Mouse (Mus musculus) midbrain, embryonic 16.5 days (tissue): ENCODE measurements around the gene Map3k9. TPM values are rescaled to one million over a fixed set of nuclear protein-coding genes. Genes with fewer than 3 reads are reported as not detected.

Experiments used
- ATAC-seq: fragments of 200-750 bp; cut with Nextera tagmentation; 2 replicates; pipeline ENCODE4 v1.8.0; 2017; ENCODE audit warnings: moderate TSS enrichment
- H3K27ac ChIP-seq: fragments of 300-500 bp; sonication (generic); 2 replicates; pipeline ENCODE4 v1.5.1; 2014; ENCODE audit warnings: mild to moderate bottlenecking, low read length, mixed read lengths
- H3K27me3 ChIP-seq: fragments of 300-500 bp; sonication (generic); 2 replicates; pipeline ENCODE4 v1.6.1; 2014; ENCODE audit warnings: low read depth, low read length, mixed read lengths; ENCODE audit not compliant: control insufficient read depth, insufficient read depth
- H3K36me3 ChIP-seq: fragments of 300-500 bp; sonication (generic); 2 replicates; pipeline ENCODE4 v1.6.1; 2014; ENCODE audit warnings: mild to moderate bottlenecking, low read length, moderate library complexity, mixed read lengths; ENCODE audit not compliant: control insufficient read depth, insufficient read depth
- H3K4me1 ChIP-seq: fragments of 300-500 bp; sonication (generic); 2 replicates; pipeline ENCODE4 v1.6.1; 2014; ENCODE audit warnings: mild to moderate bottlenecking, low read length, mixed read lengths; ENCODE audit not compliant: control insufficient read depth, insufficient read depth
- H3K4me2 ChIP-seq: fragments of 300-500 bp; sonication (generic); 2 replicates; pipeline ENCODE4 v1.6.1; 2014; ENCODE audit warnings: mild to moderate bottlenecking, low read length, mixed read lengths
- H3K4me3 ChIP-seq: fragments of 300-500 bp; sonication (generic); 2 replicates; pipeline ENCODE4 v1.5.1; 2014; ENCODE audit warnings: low read depth, mild to moderate bottlenecking, low read length, moderate library complexity, mixed read lengths
- H3K9ac ChIP-seq: fragments of 300-500 bp; sonication (generic); 2 replicates; pipeline ENCODE4 v1.6.1; 2014; ENCODE audit warnings: low read depth, low read length, mixed read lengths
- H3K9me3 ChIP-seq: fragments of 300-500 bp; sonication (generic); replicated peaks from 2 replicates; pipeline ENCODE4 v1.6.1; 2014; ENCODE audit warnings: mild to moderate bottlenecking, low read length, mixed read lengths; ENCODE audit not compliant: control insufficient read depth, poor library complexity, severe bottlenecking
- WGBS: fragments of 180-500 bp; shearing (Covaris S2); extraction: QIAGEN DNeasy Blood & Tissue Kit; methylation state at CpG from one replicate; pipeline ENCODE4 v1.1.7; 2014; 5-methylcytosine and 5-hydroxymethylcytosine counted together
- polyA plus RNA-seq: library from polyadenylated mRNA; unstranded; fragments of >200 nt; fragmentation: Nextera tagmentation; extraction: Ambion mirVana; gene quantifications from 2 replicates; pipeline ENCODE4 v1.2.1, GENCODE M21; 2015

Map3k9 gene
- polyA plus RNA-seq, 1 experiment from 2014 or later: 8.4 TPM

DNA sequence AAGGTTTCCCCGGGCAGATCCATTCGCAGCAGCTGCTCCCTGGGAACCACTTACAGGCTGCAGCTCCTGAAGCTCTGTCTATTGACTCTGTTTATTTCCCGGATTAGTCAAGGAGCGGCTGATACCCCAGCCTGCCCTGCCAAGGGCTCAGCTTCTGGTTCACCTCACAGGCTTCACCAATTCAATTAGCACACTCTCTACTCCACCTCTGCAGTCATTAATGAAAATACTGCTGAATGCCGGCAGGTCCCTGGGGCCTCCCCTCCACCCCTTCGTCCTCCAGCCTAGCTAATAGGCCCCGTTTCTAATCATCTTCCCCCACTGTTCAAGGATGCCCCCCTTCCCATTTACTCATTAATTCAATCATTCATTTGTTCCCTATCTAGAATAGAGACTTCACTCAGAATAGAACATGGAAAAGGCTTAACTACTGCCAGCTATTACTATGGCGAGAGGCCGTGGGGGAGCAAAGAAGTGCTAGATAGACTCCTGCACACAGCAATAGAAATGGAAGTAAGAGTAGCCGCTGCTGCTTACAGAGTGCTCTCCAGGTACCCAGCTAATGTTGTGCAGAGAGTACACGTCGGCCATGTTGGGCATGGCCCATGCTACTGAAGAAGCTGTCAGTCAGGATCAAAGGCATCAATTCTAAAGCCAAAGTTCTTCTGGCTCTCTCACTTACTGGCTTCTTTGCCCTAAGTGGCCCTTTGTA lies 94.4 kb downstream of the Map3k9 start:
- Histone ChIP-seq H3K27ac (no peak overlapping the region), H3K36me3 (no peaks in the 10 kb centered on the region), H3K27me3 (no peaks in the 10 kb centered on the region), H3K9me3 (no peaks in the 10 kb centered on the region), H3K4me2 (peak overlapping the region; percentile 17; the same call in 1 of the 2 replicates), H3K4me1 (peaks cover 11% of the 10 kb centered on the region), H3K9ac (no peak overlapping the region), H3K4me3 (no peak overlapping the region)
- WGBS: 20% methylated on average over 12 of the region's 12 CpGs
- peak; percentile 83 for ATAC-seq

DNA sequence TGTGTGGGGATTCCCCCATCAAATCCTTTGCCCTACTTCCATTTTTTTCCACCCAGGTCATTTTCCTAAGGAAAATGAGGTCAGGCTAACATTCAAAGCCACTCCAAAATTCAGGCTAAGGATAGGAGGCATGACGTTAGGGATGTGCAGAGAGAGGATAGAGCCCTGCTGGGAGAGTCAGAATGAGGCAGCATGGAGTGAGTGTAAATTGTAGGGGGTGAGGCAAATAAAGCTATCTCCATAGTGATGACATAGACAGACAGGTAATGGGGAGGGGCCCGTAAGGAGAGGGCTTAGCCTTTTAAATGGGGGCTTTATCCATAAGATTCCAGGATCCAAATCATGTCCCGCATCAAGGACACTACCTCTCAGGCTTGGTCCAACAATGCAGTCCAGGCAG lies 95.0 kb downstream of the Map3k9 start:
- Histone ChIP-seq H3K36me3 (no peaks in the 10 kb centered on the region), H3K4me1 (peaks cover 11% of the 10 kb centered on the region), H3K27ac (0 out of 2 replicates have a peak overlapping the region, but pooled peaks have one; percentile 24), H3K27me3 (no peaks in the 10 kb centered on the region), H3K9ac (no peak overlapping the region), H3K4me2 (peak overlapping the region; percentile 17; the same call in 1 of the 2 replicates), H3K4me3 (no peak overlapping the region), H3K9me3 (no peaks in the 10 kb centered on the region)
- 32% methylated on average over 3 of the region's 3 CpGs for WGBS
- peak; percentile 43; the same call in 1 of the 2 replicates for ATAC-seq

DNA sequence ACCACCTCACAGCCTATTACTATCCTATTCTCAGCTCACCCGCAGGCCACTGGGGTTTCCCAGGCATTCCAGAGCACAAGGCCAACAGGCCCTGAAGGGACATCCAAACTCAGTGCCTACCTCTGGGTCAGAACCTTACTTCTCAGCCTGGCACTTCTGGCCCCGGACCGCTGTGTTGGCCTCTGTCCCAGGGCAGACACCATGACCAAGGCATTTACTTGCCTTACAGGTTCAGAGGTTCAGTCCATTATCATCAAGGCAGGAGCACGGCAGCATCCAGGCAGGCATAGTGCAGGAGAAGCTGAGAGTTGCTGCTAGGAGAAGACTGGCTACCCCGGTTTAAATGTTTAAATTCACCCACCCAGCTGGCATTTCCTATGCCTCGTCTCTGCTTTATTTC lies 96.9 kb downstream of the Map3k9 start:
- Histone ChIP-seq H3K36me3 (no peaks in the 10 kb centered on the region), H3K27ac (no peak overlapping the region), H3K4me1 (peaks cover 11% of the 10 kb centered on the region), H3K27me3 (no peaks in the 10 kb centered on the region), H3K9me3 (no peaks in the 10 kb centered on the region), H3K4me2 (no peak overlapping the region), H3K4me3 (no peak overlapping the region), H3K9ac (no peak overlapping the region)
- 78% methylated on average over 6 of the region's 6 CpGs for WGBS
- no peak for ATAC-seq

DNA sequence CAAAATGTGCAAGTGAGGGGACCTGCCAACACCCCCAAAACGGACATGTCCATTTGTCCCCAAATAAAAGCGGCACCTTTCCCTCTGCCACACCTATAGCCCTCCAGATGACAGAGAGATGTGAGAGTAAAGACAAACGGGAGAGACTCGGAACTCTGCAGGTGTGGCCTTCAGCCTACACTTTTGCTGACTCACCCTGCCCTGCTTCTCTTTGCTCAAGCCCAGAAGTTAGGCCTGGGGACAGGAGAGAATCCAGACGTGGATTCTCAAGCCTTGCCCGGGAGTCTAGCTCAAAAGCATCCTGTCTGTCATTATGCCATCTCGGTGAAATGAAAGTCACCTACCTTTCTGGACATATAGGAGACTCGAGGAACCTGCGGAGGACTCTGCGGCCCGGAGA lies 97.6 kb downstream of the Map3k9 start:
- Histone ChIP-seq H3K36me3 (no peaks in the 10 kb centered on the region), H3K27me3 (no peaks in the 10 kb centered on the region), H3K4me2 (no peak overlapping the region), H3K9me3 (no peaks in the 10 kb centered on the region), H3K4me1 (peaks cover 11% of the 10 kb centered on the region), H3K9ac (no peak overlapping the region), H3K27ac (no peak overlapping the region), H3K4me3 (no peak overlapping the region)
- 79% methylated on average over 11 of the region's 11 CpGs for WGBS
- ATAC-seq: no peak

DNA sequence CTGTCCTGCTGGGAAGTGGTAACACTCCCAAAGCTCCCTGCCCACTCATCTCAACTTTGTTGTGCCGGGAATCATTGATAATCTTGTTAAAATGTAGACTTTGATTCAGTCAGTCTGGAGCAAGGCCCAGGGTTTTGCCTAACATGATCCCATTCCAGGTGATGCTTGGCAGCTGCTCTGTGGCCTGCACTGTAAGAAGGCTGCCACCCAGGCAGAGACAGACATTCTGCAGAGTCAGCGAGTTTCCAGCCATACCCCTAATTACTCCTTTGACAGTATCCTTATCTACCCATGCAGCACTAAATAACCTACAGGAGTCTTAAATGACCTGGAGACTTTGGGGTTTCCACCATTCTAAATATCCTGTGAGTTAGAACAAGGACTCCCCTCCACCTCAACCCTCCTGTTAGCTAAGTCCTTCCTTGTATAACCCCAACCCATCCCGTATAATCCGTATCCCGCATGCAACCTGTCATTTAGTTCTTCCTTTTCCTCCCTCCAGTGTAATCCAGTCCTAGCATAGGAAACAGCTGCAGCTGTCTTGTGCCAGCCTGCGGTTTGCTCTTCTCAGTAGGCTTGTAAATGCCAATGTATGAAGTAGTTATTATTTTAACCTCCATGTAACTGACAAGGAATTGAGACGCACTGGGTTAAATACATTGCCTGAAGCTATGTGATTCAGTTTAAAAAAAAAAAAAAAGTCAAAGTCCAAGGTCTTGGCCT lies 101.0 kb downstream of the Map3k9 start:
- Histone ChIP-seq H3K9ac (no peak overlapping the region), H3K36me3 (no peaks in the 10 kb centered on the region), H3K27ac (no peak overlapping the region), H3K4me2 (no peak overlapping the region), H3K4me1 (no peaks in the 10 kb centered on the region), H3K4me3 (no peak overlapping the region), H3K9me3 (no peaks in the 10 kb centered on the region), H3K27me3 (no peaks in the 10 kb centered on the region)
- 73% methylated on average over 7 of the region's 7 CpGs for WGBS
- ATAC-seq: no peak

DNA sequence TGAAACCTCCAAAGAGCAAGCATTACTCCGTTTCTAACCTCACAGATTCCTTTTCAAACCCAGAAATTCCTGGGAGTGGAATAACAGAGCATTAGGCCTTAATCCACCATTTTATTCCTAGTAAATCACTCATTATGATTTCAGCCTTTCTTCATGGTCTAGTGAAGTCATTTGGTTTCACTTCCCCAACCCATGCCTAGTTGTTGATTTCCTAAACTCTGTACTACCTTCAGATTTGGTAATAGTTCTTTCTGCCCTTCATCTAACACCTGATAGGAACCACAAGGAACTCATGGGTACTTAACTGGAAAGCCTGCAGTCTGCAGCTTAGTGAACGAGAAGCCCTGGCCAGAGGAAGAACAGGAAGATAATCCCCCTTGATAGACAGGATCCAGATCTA lies 105.4 kb downstream of the Map3k9 start:
- 8% methylated on average over 2 of the region's 2 CpGs for WGBS
- Histone ChIP-seq H3K9me3 (no peaks in the 10 kb centered on the region), H3K9ac (no peak overlapping the region), H3K4me1 (no peaks in the 10 kb centered on the region), H3K27me3 (no peaks in the 10 kb centered on the region), H3K4me3 (no peak overlapping the region), H3K4me2 (no peak overlapping the region), H3K27ac (no peak overlapping the region), H3K36me3 (no peaks in the 10 kb centered on the region)
- ATAC-seq: no peak

Other genes with a start within 250 kb of the Map3k9 start
- gene Gm20498, start 248.3 kb downstream of the Map3k9 start, polyA plus RNA-seq: 42.0 and 44.4 TPM in 2 replicates
- 36.7 and 39.8 TPM in 2 replicates for gene Synj2bp, start 248.3 kb downstream of the Map3k9 start, polyA plus RNA-seq
- gene Adam21, start 212.7 kb downstream of the Map3k9 start, polyA plus RNA-seq: 0.82 and 0.89 TPM in 2 replicates
- 38.0 and 39.4 TPM in 2 replicates for gene Med6, start 186.2 kb downstream of the Map3k9 start, polyA plus RNA-seq
- gene Ttc9, start 149.9 kb downstream of the Map3k9 start, polyA plus RNA-seq: 15.3 and 17.2 TPM in 2 replicates
- gene Pcnx, start 78.8 kb upstream of the Map3k9 start, polyA plus RNA-seq: 9.9 and 11.3 TPM in 2 replicates